Mouse (Mus musculus): ENCODE results near the gene Cdk6.

DNA sequence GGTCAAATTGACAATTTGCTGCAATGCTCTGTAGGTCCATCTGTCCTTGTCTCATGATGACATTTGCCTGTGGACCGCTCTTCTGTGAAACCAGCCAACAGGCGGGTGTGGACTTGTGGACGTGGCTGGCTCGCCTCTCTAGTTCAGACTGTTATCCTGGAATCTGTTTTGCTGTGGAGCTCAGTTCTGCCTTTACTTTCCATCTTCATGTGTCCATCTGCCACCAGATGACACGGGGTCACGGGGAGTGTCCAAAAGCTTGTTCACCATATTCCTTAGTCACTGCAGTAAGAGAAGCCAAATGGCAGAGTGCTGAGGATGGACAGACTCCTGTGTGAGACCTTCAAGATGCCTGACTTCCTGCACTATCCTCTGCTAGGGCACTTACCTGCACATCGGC is 52.9 kb downstream of the Cdk6 start:
- TF ChIP-seq POLR2A (IDR thresholded peaks at IDR 0.05; ENCODE audit: insufficient read length, low read depth) (no peak), MYOG (IDR thresholded peaks at IDR 0.05; ENCODE audit: control insufficient read depth in 1 of 3, insufficient read depth in 1 of 3, insufficient read length in 2 of 3, low read depth in 2 of 3) (no peak), CEBPB (IDR thresholded peaks at IDR 0.05; ENCODE audit: insufficient read depth, poor library complexity, severe bottlenecking) (no peak), MAX (IDR thresholded peaks at IDR 0.05; ENCODE audit: low read depth) (no peak), E2F4 (IDR thresholded peaks at IDR 0.05; ENCODE audit: insufficient read depth) (no peak), USF1 (IDR thresholded peaks at IDR 0.05; ENCODE audit: low read depth) (no peak), POLR2AphosphoS2 (IDR thresholded peaks at IDR 0.05; ENCODE audit: insufficient read length, low read depth) (no peak), TCF12 (IDR thresholded peaks at IDR 0.05; ENCODE audit: insufficient read depth, poor library complexity, severe bottlenecking) (no peak), MYOD1 (IDR thresholded peaks at IDR 0.05; ENCODE audit: control insufficient read depth in 1 of 3, insufficient read length in 2 of 3, low read depth in 2 of 3) (no peak)

Data from myocyte (in vitro differentiated cells).